Mouse (Mus musculus) thymus, adult 2 months (tissue): ENCODE measurements around the gene D1Ertd622e.

ENCODE experiments used
- CTCF ChIP-seq: fragments of 200-500 bp; IDR thresholded peaks from 2 replicates; pipeline ENCODE4 v1.5.1; 2012; ENCODE audit warnings: mild to moderate bottlenecking, control low read depth, low read length, moderate library complexity, borderline replicate concordance; ENCODE audit not compliant: control insufficient read depth, poor library complexity, insufficient read depth; ENCODE audit errors: extremely low read depth
- POLR2A ChIP-seq: fragments of 200-500 bp; IDR thresholded peaks from 2 replicates; pipeline ENCODE4 v1.6.1; 2012; ENCODE audit warnings: mild to moderate bottlenecking, low read length, control low read depth, moderate library complexity; ENCODE audit not compliant: control insufficient read depth, poor library complexity, insufficient read depth; ENCODE audit errors: extremely low read depth

DNA sequence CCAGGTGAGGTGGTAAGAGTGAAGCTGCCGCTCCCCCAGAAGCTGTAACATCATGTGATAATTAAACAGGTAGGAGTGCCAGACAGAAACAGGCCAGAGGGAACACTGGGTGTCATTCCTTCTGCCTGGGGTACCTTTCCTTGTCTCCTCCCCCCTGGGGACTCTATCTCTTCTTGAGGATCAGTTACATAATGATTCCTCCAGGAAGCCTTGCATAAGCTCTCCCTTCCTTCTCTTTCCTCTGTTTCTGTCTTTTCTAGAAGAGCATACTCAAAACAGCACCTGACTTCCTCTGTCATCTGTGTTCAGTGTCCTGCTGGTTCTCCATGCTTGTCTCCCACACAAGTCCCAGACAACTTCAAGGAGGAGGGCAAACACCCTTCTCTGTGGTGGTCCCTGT is 46.3 kb downstream of the D1Ertd622e start:
- TF ChIP-seq CTCF (no peak), POLR2A (no peak)
